Mouse (Mus musculus) activated CD4-positive, CD25-positive, alpha-beta regulatory T cell, adult 4 months (primary cell): Measurements from ENCODE around the gene Ltn1. TPM values are rescaled to one million over a fixed set of nuclear protein-coding genes. Genes with fewer than 3 reads are reported as not detected.

Experiments
- ATAC-seq: one replicate; pipeline ENCODE4 v1.8.0; 2017
- polyA plus RNA-seq, 2 experiments: library from polyadenylated mRNA; unstranded; fragments of 100-300 nt; shearing (Covaris generic); gene quantifications; one replicate each; pipeline ENCODE4 v1.2.1; 2017

Ltn1 gene
- polyA plus RNA-seq: 10 to 100 TPM; 24.3 to 27.1 TPM

GRCm38 (mm10) chr16:87432033-87432814, at the start of gene Ltn1:
TSS of gene Ltn1 (minus strand) at chr16:87432612.
- peak; percentile 100 for ATAC-seq

- ATAC-seq: no peak
Observed at GRCm38 (mm10) chr16:87470579-87470978, 38.2 kb upstream of the Ltn1 start.

DNA sequence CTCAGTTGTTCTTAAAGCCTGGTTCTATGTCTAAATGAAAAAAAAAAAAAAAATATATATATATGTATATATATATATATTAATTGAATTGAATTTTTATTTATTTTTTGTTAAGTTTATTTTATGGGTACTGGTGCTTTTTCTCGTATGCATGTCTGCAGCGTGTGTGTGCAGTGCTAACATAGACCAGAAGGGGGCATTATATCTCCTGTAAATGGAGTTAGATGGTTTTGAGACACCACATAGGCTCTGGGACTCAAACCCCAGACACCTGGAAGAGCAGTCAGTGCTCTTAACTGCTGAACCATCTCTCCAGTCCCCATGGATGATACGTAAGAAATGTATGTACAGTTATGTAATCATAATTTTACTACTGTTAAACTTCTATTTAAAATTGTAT, 26.3 kb upstream of the Ltn1 start:
- no peak for ATAC-seq

- peak; percentile 74 for ATAC-seq
Observed at GRCm38 (mm10) chr16:87455180-87455611, 22.8 kb upstream of the Ltn1 start.

DNA sequence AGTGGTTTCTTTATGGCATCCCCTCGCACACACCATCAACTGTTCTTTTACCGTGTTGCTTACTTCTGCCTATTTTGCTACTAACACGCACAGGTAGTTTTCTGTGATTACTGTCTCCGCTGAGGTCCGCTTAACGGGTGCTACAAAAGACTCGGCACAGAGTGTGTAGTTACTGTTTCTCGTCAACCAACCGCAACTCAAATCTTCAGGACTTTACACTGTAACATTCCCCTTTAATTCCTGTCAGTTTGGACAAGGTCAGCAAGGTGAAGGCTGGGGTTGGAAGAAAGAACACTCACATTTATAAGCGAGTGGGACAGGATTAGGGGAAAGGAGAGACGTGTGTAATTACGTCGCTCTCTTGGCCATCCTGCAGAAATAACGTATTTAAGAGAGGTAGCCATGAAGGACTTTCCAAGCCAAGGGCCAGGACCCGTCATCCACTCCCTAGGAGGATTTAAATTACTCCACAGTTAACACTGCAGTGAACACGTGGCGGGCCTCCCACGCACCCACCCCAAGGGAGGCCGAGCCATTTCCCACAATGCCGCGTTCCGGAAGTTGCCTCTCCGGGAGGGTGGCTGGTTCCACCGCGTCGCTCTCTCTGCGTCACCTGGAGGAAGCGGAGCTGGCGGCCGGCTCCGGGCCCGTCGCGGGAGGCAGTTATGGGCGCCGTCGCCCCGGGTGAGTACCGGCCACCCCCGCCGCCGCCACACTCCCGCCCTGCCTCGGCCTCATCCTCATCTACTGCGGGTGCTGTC, 22.2 kb upstream of the Ltn1 start, which contains the start of gene Usp16:
Usp16 (plus strand) TSS at position 285 of the 761 bp plus-strand sequence.
- ATAC-seq: peak; percentile 92

DNA sequence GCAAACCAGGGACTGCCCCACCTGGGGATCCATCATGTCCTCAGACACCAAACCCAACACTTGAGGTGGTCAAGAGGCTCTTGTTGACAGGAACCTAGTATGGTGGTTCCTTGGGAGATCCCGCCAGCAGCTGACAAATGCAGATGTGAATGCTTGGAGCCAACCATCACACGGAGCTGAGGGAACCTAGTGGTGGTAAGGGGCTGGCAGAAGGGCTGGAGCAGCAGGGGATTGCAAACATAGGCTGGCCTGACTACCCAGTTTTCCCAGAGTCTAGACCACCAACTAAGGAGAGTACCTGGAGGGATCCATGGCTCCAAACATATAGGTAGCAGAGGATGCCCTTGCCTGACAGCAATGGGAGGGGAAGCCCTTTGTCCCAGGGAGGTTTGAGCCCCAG, 20.8 kb upstream of the Ltn1 start:
- no peak for ATAC-seq

DNA sequence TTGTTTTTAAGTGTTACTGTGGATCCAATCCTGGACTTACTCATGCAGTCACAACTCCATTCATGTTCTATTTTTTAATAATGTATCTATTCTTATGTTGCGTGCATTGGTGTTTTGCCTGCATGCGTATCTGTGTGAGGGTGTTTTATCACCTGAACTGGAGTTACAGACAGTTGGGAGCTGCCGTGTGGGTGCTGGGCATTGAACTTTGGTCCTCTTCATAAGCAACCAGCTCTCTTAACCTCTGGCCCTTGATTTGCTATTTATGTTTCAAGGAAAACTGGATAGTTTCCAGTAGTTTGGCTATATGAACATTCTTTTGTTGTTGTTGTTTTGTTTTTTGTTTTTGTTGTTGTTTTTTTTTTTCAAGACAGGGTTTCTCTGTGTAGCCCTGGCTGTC, 13.1 kb upstream of the Ltn1 start:
- ATAC-seq: no peak

- no peak for ATAC-seq
Observed at GRCm38 (mm10) chr16:87445110-87445509, 12.7 kb upstream of the Ltn1 start.

DNA sequence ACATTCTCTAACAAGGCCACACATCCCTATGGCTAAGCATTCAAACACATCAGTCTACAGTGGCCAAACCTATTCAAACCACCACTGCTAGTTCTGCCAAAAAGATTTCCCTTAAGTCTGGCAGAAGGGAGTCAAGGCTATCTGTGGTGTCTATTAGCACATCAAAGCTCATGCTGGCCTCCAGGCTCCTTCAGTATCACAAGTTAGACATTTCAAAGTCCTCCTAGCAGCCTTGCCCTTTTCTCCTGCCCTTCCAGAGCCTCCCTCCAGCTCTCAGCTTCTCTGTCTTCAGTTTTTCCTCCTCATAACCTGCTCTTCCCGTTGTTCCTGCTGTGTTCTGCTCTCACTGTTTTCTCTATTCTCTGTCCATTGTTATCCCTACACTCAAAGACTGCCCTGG, 11.7 kb upstream of the Ltn1 start:
- ATAC-seq: no peak

DNA sequence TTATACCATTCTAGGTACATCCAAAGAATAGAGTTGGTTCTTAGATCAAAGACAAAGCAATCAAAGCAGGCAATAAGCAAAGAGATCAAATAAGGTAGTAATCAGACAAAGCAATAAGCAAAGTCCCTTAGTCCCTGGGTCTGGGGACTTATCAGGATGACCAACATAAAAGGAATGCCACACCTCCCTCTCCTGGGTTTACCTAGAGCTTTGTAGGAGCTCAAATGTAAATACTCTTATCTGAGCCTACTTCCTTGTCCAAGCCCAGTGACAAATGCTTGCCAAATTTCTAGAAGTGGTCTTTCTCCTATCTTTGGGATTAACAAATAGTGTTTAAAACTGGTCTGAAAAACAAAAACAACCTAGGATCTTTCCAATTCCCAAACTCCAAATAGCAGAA, 10.8 kb upstream of the Ltn1 start:
- no peak for ATAC-seq

GRCm38 (mm10) chr16:87442291-87442690, 9.9 kb upstream of the Ltn1 start:
- ATAC-seq: no peak

- ATAC-seq: peak; percentile 29
Observed at GRCm38 (mm10) chr16:87441089-87441488, 8.7 kb upstream of the Ltn1 start.

GRCm38 (mm10) chr16:87440184-87440686, 7.8 kb upstream of the Ltn1 start, which contains the start of gene Rwdd2b:
TSS of gene Rwdd2b (minus strand) at chr16:87440573.
- ATAC-seq: peak; percentile 97

DNA sequence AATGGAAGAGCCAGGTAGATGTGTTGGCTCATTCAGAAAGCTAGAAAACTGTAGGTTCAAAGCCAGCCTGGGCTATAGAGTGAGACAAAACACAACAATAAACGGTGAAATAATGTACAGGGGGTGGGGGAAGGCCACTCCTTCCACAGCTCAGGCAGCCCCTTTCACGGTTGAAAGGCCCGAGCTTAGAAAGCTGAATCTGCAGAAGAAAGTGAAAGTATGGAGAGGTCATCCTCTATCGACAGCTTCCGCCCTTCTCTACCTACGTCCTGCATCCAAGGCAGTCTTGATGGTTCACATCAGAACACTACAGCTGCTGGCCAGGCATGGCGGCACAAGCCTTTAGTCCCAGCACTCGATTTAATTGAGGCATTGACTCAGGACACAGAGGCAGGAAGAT, 6.3 kb upstream of the Ltn1 start:
- ATAC-seq: no peak

DNA sequence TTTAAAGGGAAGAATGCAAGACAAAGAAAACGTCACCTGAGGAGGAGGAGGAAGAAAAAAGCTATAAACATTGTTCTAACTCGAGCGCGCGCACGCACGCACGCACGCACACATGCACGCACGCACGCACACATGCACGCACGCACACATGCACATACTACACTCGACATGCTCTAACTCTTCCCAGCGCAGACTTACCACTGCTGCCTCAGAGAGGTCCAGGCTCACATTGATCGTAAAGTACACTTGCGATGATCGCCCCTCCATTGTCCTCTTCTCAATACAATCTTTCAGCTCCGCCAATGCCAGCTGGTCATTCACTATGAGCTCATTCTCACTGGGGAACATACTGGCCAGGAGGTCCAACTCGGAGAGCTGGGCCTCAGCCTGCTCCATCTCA, 4.7 kb upstream of the Ltn1 start:
- no peak for ATAC-seq

GRCm38 (mm10) chr16:87435411-87436205, 3.2 kb upstream of the Ltn1 start:
- no peak for ATAC-seq

- no peak for ATAC-seq
Observed at GRCm38 (mm10) chr16:87434946-87435345, 2.5 kb upstream of the Ltn1 start.

- no peak for ATAC-seq
Observed at GRCm38 (mm10) chr16:87434266-87434665, 1.9 kb upstream of the Ltn1 start.

- ATAC-seq: no peak
Observed at GRCm38 (mm10) chr16:87427516-87427915, 4.9 kb downstream of the Ltn1 start.

DNA sequence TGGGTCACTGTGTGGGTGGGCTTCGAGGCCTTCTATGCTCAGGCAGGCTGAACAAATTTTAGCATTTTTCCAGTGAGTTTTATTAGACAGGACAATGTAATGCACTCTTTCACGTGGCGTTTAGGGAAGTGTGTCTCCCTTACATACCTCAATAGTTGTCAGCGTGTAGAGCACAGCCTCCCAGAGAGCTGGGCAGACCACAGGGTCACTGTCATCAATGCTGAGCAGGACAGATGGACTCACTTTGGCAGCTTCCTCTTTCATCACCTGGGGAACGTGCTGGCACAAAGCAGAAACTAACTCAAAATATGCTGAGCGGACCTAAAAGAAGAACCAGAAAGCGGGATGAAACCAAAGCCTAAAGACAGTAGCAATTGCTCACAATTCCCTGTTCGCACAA, 11.8 kb downstream of the Ltn1 start:
- ATAC-seq: no peak

DNA sequence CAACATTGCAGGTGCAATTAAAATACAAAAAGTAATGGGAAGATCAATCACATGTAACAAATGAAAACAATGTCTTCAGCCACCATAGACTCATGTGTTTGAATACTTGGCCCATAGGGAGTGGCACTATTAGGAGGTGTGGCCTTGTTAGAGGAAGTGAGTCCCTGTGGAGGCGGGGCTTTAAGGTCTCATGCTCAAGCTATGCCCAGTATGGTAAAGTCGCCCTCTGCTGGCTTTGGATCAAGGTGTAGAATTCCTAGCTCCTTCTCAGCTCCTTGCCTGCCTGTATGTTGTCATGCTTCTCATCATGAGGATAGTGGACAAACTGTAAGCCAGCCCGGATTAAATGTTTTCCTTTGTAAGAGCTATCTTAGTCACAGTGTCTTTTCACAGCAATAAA, 27.4 kb downstream of the Ltn1 start:
- no peak for ATAC-seq

DNA sequence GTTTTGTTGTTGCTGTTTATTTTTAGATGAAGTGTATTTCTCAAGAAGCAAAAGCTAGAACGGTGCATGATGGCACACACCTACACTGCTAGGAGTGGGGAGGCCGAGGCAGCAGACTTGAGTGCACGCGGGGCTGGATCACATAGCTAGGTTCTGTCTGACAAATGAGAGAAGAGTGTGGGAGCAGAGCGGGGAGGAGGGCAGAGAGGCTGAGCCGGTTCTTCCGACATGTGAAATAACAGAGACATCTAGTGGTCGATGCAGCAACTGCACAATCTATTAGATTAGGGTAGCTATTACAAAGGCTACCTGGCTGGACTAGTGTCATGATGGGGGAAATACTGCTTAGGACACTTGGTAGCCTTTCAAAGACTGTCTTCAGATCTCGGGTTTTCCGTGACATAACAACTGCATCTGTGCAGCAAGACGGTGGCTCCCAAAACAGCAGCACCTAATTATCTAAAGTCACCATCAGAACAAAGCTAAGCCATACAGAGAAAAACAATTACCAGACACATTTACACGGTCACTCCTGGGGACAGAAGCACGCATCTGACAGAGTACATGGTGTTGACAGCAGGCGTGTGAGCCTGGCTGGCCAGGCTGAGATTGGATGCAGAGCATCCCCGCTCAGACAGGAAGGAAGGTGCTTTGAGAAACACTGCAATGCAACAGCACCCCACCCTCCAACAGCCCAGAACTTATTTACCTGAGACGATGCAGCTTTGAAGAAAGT, 38.4 kb downstream of the Ltn1 start:
- peak; percentile 81 for ATAC-seq
